Mouse (Mus musculus): Measurements from ENCODE around the gene Exoc4. TPM values are rescaled to one million over a fixed set of nuclear protein-coding genes. Genes with fewer than 3 reads are reported as not detected.

Exoc4 gene
- polyA plus RNA-seq, 1 experiment from 2014 or later = 8.8 TPM

GRCm38 (mm10) chr6:33958281-33958680 lies 709.4 kb downstream of the Exoc4 start:
- no peak overlapping the region for H3K27ac ChIP-seq (ENCODE audit: low read depth, low read length)
- no peak for TF ChIP-seq CTCF (IDR thresholded peaks at IDR 0.05; ENCODE audit: low read depth)
- no peaks in the 10 kb centered on the region for H3K9me3 ChIP-seq (ENCODE audit: control insufficient read depth)
- H3K4me1 ChIP-seq (replicated peaks; ENCODE audit: control insufficient read depth, insufficient read depth, low read length) = no peaks in the 10 kb centered on the region; the same call in 1 of the 2 replicates
- ATAC-seq = no peak
- H3K4me2 ChIP-seq (replicated peaks; ENCODE audit: low read depth) = no peak overlapping the region
- WGBS = 42% methylated on average over 3 of the region's 3 CpGs
- H3K36me3 ChIP-seq (ENCODE audit: control insufficient read depth, insufficient read depth) = no peaks in the 10 kb centered on the region
- no peak overlapping the region for H3K9ac ChIP-seq (ENCODE audit: low read depth, low read length)
- no peaks in the 10 kb centered on the region for H3K27me3 ChIP-seq (replicated peaks; ENCODE audit: control insufficient read depth, insufficient read depth, low read length)
- no peak overlapping the region for H3K4me3 ChIP-seq (ENCODE audit: low read depth, low read length)

GRCm38 (mm10) chr6:33960766-33961165 lies 711.9 kb downstream of the Exoc4 start:
- no peak overlapping the region for H3K4me2 ChIP-seq (replicated peaks; ENCODE audit: low read depth)
- no peaks in the 10 kb centered on the region for H3K9me3 ChIP-seq (ENCODE audit: control insufficient read depth)
- no peak for ATAC-seq
- TF ChIP-seq CTCF (IDR thresholded peaks at IDR 0.05; ENCODE audit: low read depth) = no peak
- H3K27me3 ChIP-seq (replicated peaks; ENCODE audit: control insufficient read depth, insufficient read depth, low read length) = no peaks in the 10 kb centered on the region
- no peak overlapping the region for H3K4me3 ChIP-seq (ENCODE audit: low read depth, low read length)
- no peaks in the 10 kb centered on the region for H3K36me3 ChIP-seq (ENCODE audit: control insufficient read depth, insufficient read depth)
- no peak overlapping the region for H3K27ac ChIP-seq (ENCODE audit: low read depth, low read length)
- H3K4me1 ChIP-seq (replicated peaks; ENCODE audit: control insufficient read depth, insufficient read depth, low read length) = no peaks in the 10 kb centered on the region; the same call in 1 of the 2 replicates
- H3K9ac ChIP-seq (ENCODE audit: low read depth, low read length) = no peak overlapping the region
- 76% methylated on average over 2 of the region's 2 CpGs for WGBS

- ATAC-seq = no peak
- no peak for TF ChIP-seq CTCF (IDR thresholded peaks at IDR 0.05; ENCODE audit: low read depth)
- H3K4me1 ChIP-seq (replicated peaks; ENCODE audit: control insufficient read depth, insufficient read depth, low read length) = no peaks in the 10 kb centered on the region; the same call in 1 of the 2 replicates
- no peaks in the 10 kb centered on the region for H3K27me3 ChIP-seq (replicated peaks; ENCODE audit: control insufficient read depth, insufficient read depth, low read length)
- no peak overlapping the region for H3K27ac ChIP-seq (ENCODE audit: low read depth, low read length)
- H3K4me3 ChIP-seq (ENCODE audit: low read depth, low read length) = no peak overlapping the region
- H3K4me2 ChIP-seq (replicated peaks; ENCODE audit: low read depth) = no peak overlapping the region
- H3K9me3 ChIP-seq (ENCODE audit: control insufficient read depth) = no peaks in the 10 kb centered on the region
- 88% methylated on average over 2 of the region's 2 CpGs for WGBS
- no peak overlapping the region for H3K9ac ChIP-seq (ENCODE audit: low read depth, low read length)
- H3K36me3 ChIP-seq (ENCODE audit: control insufficient read depth, insufficient read depth) = no peaks in the 10 kb centered on the region
Observed at GRCm38 (mm10) chr6:33963092-33963491, 714.2 kb downstream of the Exoc4 start.

GRCm38 (mm10) chr6:33965571-33965970 lies 716.7 kb downstream of the Exoc4 start:
- no peak overlapping the region for H3K9ac ChIP-seq (ENCODE audit: low read depth, low read length)
- no peak for ATAC-seq
- no peak overlapping the region for H3K27ac ChIP-seq (ENCODE audit: low read depth, low read length)
- TF ChIP-seq CTCF (IDR thresholded peaks at IDR 0.05; ENCODE audit: low read depth) = no peak
- 49% methylated on average over 2 of the region's 2 CpGs for WGBS
- H3K4me2 ChIP-seq (replicated peaks; ENCODE audit: low read depth) = no peak overlapping the region
- no peaks in the 10 kb centered on the region for H3K36me3 ChIP-seq (ENCODE audit: control insufficient read depth, insufficient read depth)
- H3K4me3 ChIP-seq (ENCODE audit: low read depth, low read length) = no peak overlapping the region
- no peaks in the 10 kb centered on the region for H3K27me3 ChIP-seq (replicated peaks; ENCODE audit: control insufficient read depth, insufficient read depth, low read length)
- no peaks in the 10 kb centered on the region; the same call in 1 of the 2 replicates for H3K4me1 ChIP-seq (replicated peaks; ENCODE audit: control insufficient read depth, insufficient read depth, low read length)
- H3K9me3 ChIP-seq (ENCODE audit: control insufficient read depth) = no peaks in the 10 kb centered on the region

GRCm38 (mm10) chr6:33968746-33969145 lies 719.9 kb downstream of the Exoc4 start:
- H3K4me2 ChIP-seq (replicated peaks; ENCODE audit: low read depth) = no peak overlapping the region
- no peaks in the 10 kb centered on the region for H3K9me3 ChIP-seq (ENCODE audit: control insufficient read depth)
- no peak for TF ChIP-seq CTCF (IDR thresholded peaks at IDR 0.05; ENCODE audit: low read depth)
- WGBS = 91% methylated on average over 2 of the region's 2 CpGs
- H3K9ac ChIP-seq (ENCODE audit: low read depth, low read length) = no peak overlapping the region
- H3K27me3 ChIP-seq (replicated peaks; ENCODE audit: control insufficient read depth, insufficient read depth, low read length) = no peaks in the 10 kb centered on the region
- no peaks in the 10 kb centered on the region for H3K36me3 ChIP-seq (ENCODE audit: control insufficient read depth, insufficient read depth)
- ATAC-seq = no peak
- no peak overlapping the region for H3K27ac ChIP-seq (ENCODE audit: low read depth, low read length)
- no peak overlapping the region for H3K4me3 ChIP-seq (ENCODE audit: low read depth, low read length)
- no peaks in the 10 kb centered on the region for H3K4me1 ChIP-seq (replicated peaks; ENCODE audit: control insufficient read depth, insufficient read depth, low read length)

- Histone ChIP-seq H3K4me1 (replicated peaks; ENCODE audit: control insufficient read depth, insufficient read depth, low read length) (no peaks in the 10 kb centered on the region), H3K4me2 (replicated peaks; ENCODE audit: low read depth) (no peak overlapping the region), H3K27me3 (replicated peaks; ENCODE audit: control insufficient read depth, insufficient read depth, low read length) (no peaks in the 10 kb centered on the region), H3K9ac (ENCODE audit: low read depth, low read length) (no peak overlapping the region), H3K4me3 (ENCODE audit: low read depth, low read length) (no peak overlapping the region), H3K36me3 (ENCODE audit: control insufficient read depth, insufficient read depth) (no peaks in the 10 kb centered on the region), H3K27ac (ENCODE audit: low read depth, low read length) (no peak overlapping the region), H3K9me3 (ENCODE audit: control insufficient read depth) (no peaks in the 10 kb centered on the region)
- WGBS = 82% methylated on average over 5 of the region's 5 CpGs
- no peak for ATAC-seq
- TF ChIP-seq CTCF (IDR thresholded peaks at IDR 0.05; ENCODE audit: low read depth) = no peak
Observed at GRCm38 (mm10) chr6:33972801-33973200, 723.9 kb downstream of the Exoc4 start.

- H3K9me3 ChIP-seq (ENCODE audit: control insufficient read depth) = no peaks in the 10 kb centered on the region
- WGBS = 86% methylated on average over 10 of the region's 10 CpGs
- H3K9ac ChIP-seq (ENCODE audit: low read depth, low read length) = no peak overlapping the region
- no peaks in the 10 kb centered on the region for H3K4me1 ChIP-seq (replicated peaks; ENCODE audit: control insufficient read depth, insufficient read depth, low read length)
- TF ChIP-seq CTCF (IDR thresholded peaks at IDR 0.05; ENCODE audit: low read depth) = no peak
- H3K4me3 ChIP-seq (ENCODE audit: low read depth, low read length) = no peak overlapping the region
- ATAC-seq = no peak
- no peak overlapping the region for H3K4me2 ChIP-seq (replicated peaks; ENCODE audit: low read depth)
- no peaks in the 10 kb centered on the region for H3K27me3 ChIP-seq (replicated peaks; ENCODE audit: control insufficient read depth, insufficient read depth, low read length)
- no peak overlapping the region for H3K27ac ChIP-seq (ENCODE audit: low read depth, low read length)
- no peaks in the 10 kb centered on the region for H3K36me3 ChIP-seq (ENCODE audit: control insufficient read depth, insufficient read depth)
Observed at GRCm38 (mm10) chr6:33976576-33976975, 727.7 kb downstream of the Exoc4 start.
